10 mouse cellular contexts compared by ENCODE assay signal in genomic region chr9:102791845-102792244, GRCm38 (mm10). TPM values are rescaled to one million over a fixed set of nuclear protein-coding genes. Genes with fewer than 3 reads are reported as not detected.
A peak's percentile ranks its signal among the peaks of the same experiment; 100 is the strongest.
DNase-seq lines count a peak whose midpoint lies in the region; ATAC-seq and TF ChIP-seq lines count a peak whose summit lies in the region.
"Had no signal": no experiment of that assay in that cellular context is flagged by ENCODE, and none has a peak within 500 bp of the region (broad histone marks: within the 10 kb centered on the region; RNA-seq: fewer than 3 reads in every experiment).

No protein-coding gene starts in this region.

- H3K27me3 ChIP-seq in lung, embryonic 15.5 days: 0 out of 2 replicates have a peak, but pooled peaks cover 3% of the 10 kb centered on the region
- peaks cover 0 to 1% of the 10 kb centered on the region in 2 experiments; a peak in 2 of 4 replicates for H3K27me3 ChIP-seq in MEL (ENCODE audit: control insufficient read depth in 1 of 2, insufficient read depth in 2 of 2, low read length in 2 of 2)
- no peaks in the 10 kb centered on the region for H3K27me3 ChIP-seq in intestine, embryonic 14.5 days (replicated peaks; ENCODE audit: control insufficient read depth, insufficient read depth, low read length)
- no peaks in the 10 kb centered on the region for H3K27me3 ChIP-seq in hindbrain, embryonic 13.5 days
- H3K27me3 ChIP-seq in forebrain, embryonic 12.5 days: no peaks in the 10 kb centered on the region
- H3K27me3 ChIP-seq in hindbrain, embryonic 12.5 days: no peaks in the 10 kb centered on the region

- peak overlapping the region; percentile 19; the same call in 1 of the 2 replicates for H3K4me2 ChIP-seq in lung, embryonic 15.5 days
- H3K4me2 ChIP-seq in intestine, embryonic 14.5 days (ENCODE audit: low read length): peak overlapping the region; percentile 32
- no peak overlapping the region for H3K4me2 ChIP-seq in hindbrain, embryonic 13.5 days
- H3K4me2 ChIP-seq in forebrain, embryonic 12.5 days: no peak overlapping the region
- no peak overlapping the region for H3K4me2 ChIP-seq in hindbrain, embryonic 12.5 days (replicated peaks)

- H3K4me3 ChIP-seq in lung, embryonic 15.5 days: no peak overlapping the region
- peak overlapping the region; percentile 81 to 88 for H3K4me3 ChIP-seq in MEL (ENCODE audit: control insufficient read depth in 1 of 2, insufficient read depth in 1 of 2, low read depth in 2 of 2, low read length in 2 of 2)
- no peak overlapping the region for H3K4me3 ChIP-seq in intestine, embryonic 14.5 days (ENCODE audit: low read depth, low read length)
- no peak overlapping the region for H3K4me3 ChIP-seq in hindbrain, embryonic 13.5 days
- no peak overlapping the region for H3K4me3 ChIP-seq in forebrain, embryonic 12.5 days (replicated peaks)
- no peak overlapping the region for H3K4me3 ChIP-seq in hindbrain, embryonic 12.5 days

- 0 out of 4 replicates have a peak, but pooled peaks of 1 of the 2 experiments have one; percentile 26 for TF ChIP-seq POLR2A in MEL (IDR thresholded peaks at IDR 0.05; ENCODE audit: control insufficient read depth in 1 of 2, insufficient read depth in 1 of 2, low read depth in 1 of 2, low read length in 2 of 2, poor library complexity in 1 of 2)

- TF ChIP-seq CTCF in MEL (IDR thresholded peaks at IDR 0.05 in 2 of 3, conservative IDR thresholded peaks at IDR 0.05 in 1 of 3; ENCODE audit: control insufficient read depth in 1 of 3, insufficient read depth in 1 of 3, low read depth in 2 of 3, low read length in 3 of 3, poor library complexity in 1 of 3, severe bottlenecking in 1 of 3): no peak

- H3K9me3 ChIP-seq in lung, embryonic 15.5 days: no peaks in the 10 kb centered on the region
- H3K9me3 ChIP-seq in MEL (replicated peaks; ENCODE audit: insufficient read depth, low read length): no peaks in the 10 kb centered on the region
- no peaks in the 10 kb centered on the region for H3K9me3 ChIP-seq in intestine, embryonic 14.5 days (ENCODE audit: control insufficient read depth, low read length)
- no peaks in the 10 kb centered on the region for H3K9me3 ChIP-seq in hindbrain, embryonic 13.5 days
- H3K9me3 ChIP-seq in forebrain, embryonic 12.5 days: no peaks in the 10 kb centered on the region
- H3K9me3 ChIP-seq in hindbrain, embryonic 12.5 days (replicated peaks): no peaks in the 10 kb centered on the region

- TF ChIP-seq RAD21 in MEL (IDR thresholded peaks at IDR 0.05; ENCODE audit: low read depth, low read length): no peak

- 0 out of 4 replicates have a peak, but pooled peaks of 1 of the 2 experiments have one; percentile 27 for TF ChIP-seq EP300 in MEL (IDR thresholded peaks at IDR 0.05; ENCODE audit: low read depth in 1 of 2, low read length in 2 of 2)

- no peak overlapping the region for H3K9ac ChIP-seq in lung, embryonic 15.5 days
- peak overlapping the region; percentile 59 for H3K9ac ChIP-seq in MEL (ENCODE audit: control insufficient read depth, low read depth, low read length, poor library complexity, severe bottlenecking)
- H3K9ac ChIP-seq in intestine, embryonic 14.5 days (ENCODE audit: low read length): no peak overlapping the region
- no peak overlapping the region for H3K9ac ChIP-seq in hindbrain, embryonic 13.5 days
- H3K9ac ChIP-seq in forebrain, embryonic 12.5 days: no peak overlapping the region
- no peak overlapping the region for H3K9ac ChIP-seq in hindbrain, embryonic 12.5 days

- ATAC-seq in lung, embryonic 15.5 days (ENCODE audit: borderline replicate concordance, extremely low read depth, low FRiP score, low TSS enrichment): no peak
- no peak for ATAC-seq in intestine, embryonic 14.5 days (replicated peaks; ENCODE audit: low FRiP score, low TSS enrichment, low read depth)
- ATAC-seq in hindbrain, embryonic 13.5 days (ENCODE audit: low FRiP score): no peak
- ATAC-seq in forebrain, embryonic 12.5 days (ENCODE audit: low FRiP score): no peak
- no peak for ATAC-seq in hindbrain, embryonic 12.5 days (ENCODE audit: low FRiP score)
- ATAC-seq: midbrain, embryonic 16.5 days had no signal

- H3K79me2 ChIP-seq in MEL (ENCODE audit: control insufficient read depth, insufficient read depth, low read length, poor library complexity): no peaks in the 10 kb centered on the region

- no peaks in the 10 kb centered on the region for H3K36me3 ChIP-seq in lung, embryonic 15.5 days
- H3K36me3 ChIP-seq in MEL (ENCODE audit: control insufficient read depth in 1 of 2, insufficient read depth in 2 of 2, low read length in 2 of 2): no peaks in the 10 kb centered on the region
- no peaks in the 10 kb centered on the region for H3K36me3 ChIP-seq in intestine, embryonic 14.5 days (ENCODE audit: control insufficient read depth, insufficient read depth, low read length)
- H3K36me3 ChIP-seq in hindbrain, embryonic 13.5 days: no peaks in the 10 kb centered on the region
- H3K36me3 ChIP-seq in forebrain, embryonic 12.5 days (replicated peaks): no peaks in the 10 kb centered on the region
- no peaks in the 10 kb centered on the region for H3K36me3 ChIP-seq in hindbrain, embryonic 12.5 days

- H3K4me1 ChIP-seq in lung, embryonic 15.5 days: peaks cover 9% of the 10 kb centered on the region; the same call in 1 of the 2 replicates
- H3K4me1 ChIP-seq in MEL (ENCODE audit: control insufficient read depth in 1 of 2, insufficient read depth in 2 of 2, low read length in 2 of 2): peaks cover 0 to 2% of the 10 kb centered on the region in 2 experiments; a peak in 1 of 4 replicates
- H3K4me1 ChIP-seq in intestine, embryonic 14.5 days (replicated peaks; ENCODE audit: control insufficient read depth, insufficient read depth, low read length): peaks cover 8% of the 10 kb centered on the region; the same call in 1 of the 2 replicates
- H3K4me1 ChIP-seq in hindbrain, embryonic 13.5 days (replicated peaks): no peaks in the 10 kb centered on the region
- no peaks in the 10 kb centered on the region for H3K4me1 ChIP-seq in forebrain, embryonic 12.5 days
- H3K4me1 ChIP-seq in hindbrain, embryonic 12.5 days: no peaks in the 10 kb centered on the region

- WGBS in lung, embryonic 15.5 days: 36% methylated on average over 9 of the region's 9 CpGs
- 32% methylated on average over 9 of the region's 9 CpGs for WGBS in intestine, embryonic 14.5 days
- 74% methylated on average over 9 of the region's 9 CpGs for whole genome bisulfite sequencing in hindbrain, embryonic 13.5 days
- 75% methylated on average over 9 of the region's 9 CpGs for WGBS in forebrain, embryonic 12.5 days
- 62% methylated on average over 9 of the region's 9 CpGs for WGBS in hindbrain, embryonic 12.5 days

- DNase-seq in lung, postnatal 14 days: no peak
- peak; percentile 65 for DNase-seq in MEL (ENCODE audit: low read depth, low spot score)
- DNase-seq in intestine, embryonic 14.5 days (ENCODE audit: low spot score): no peak
- peak; percentile 23 for DNase-seq in naive thymus-derived CD4-positive, alpha-beta T cell, adult 2 months (ENCODE audit: low read depth)
- DNase-seq: cerebellum, postnatal 14 days had no signal

- H3K27ac ChIP-seq in lung, embryonic 15.5 days: no peak overlapping the region
- H3K27ac ChIP-seq in MEL (ENCODE audit: control insufficient read depth, low read depth, low read length): peak overlapping the region; percentile 48; the same call in 1 of the 2 replicates
- no peak overlapping the region for H3K27ac ChIP-seq in intestine, embryonic 14.5 days (ENCODE audit: low read depth)
- H3K27ac ChIP-seq in hindbrain, embryonic 13.5 days: no peak overlapping the region
- H3K27ac ChIP-seq in forebrain, embryonic 12.5 days: no peak overlapping the region
- H3K27ac ChIP-seq in hindbrain, embryonic 12.5 days: no peak overlapping the region

TF ChIP-seq in MEL, 35 proteins besides CTCF, POLR2A, EP300 and RAD21:
- no peak for TF ChIP-seq CHD2 (IDR thresholded peaks at IDR 0.05; ENCODE audit: low read length)
- TF ChIP-seq ELF1 (IDR thresholded peaks at IDR 0.05; ENCODE audit: low read depth, low read length): no peak
- TF ChIP-seq NELFE (IDR thresholded peaks at IDR 0.05; ENCODE audit: low read depth, low read length): peak; percentile 38; the same call in 1 of the 2 replicates
- TF ChIP-seq ZMIZ1 (IDR thresholded peaks at IDR 0.05; ENCODE audit: low read depth, low read length): 0 out of 2 replicates have a peak, but pooled peaks have one; percentile 38
- no peak for TF ChIP-seq E2F4 (IDR thresholded peaks at IDR 0.05; ENCODE audit: borderline replicate concordance, low read depth, low read length)
- no peak for TF ChIP-seq UBTF (IDR thresholded peaks at IDR 0.05; ENCODE audit: borderline replicate concordance, insufficient read depth, low read depth, low read length)
- TF ChIP-seq RCOR1 (IDR thresholded peaks at IDR 0.05; ENCODE audit: low read depth, low read length): no peak

RNA-seq across cellular contexts. Expression of gene Ryk, which starts 42.9 kb away (rescaled TPM):
- polyA plus RNA-seq in lung, embryonic 15.5 days (2015; fragmentation: Nextera tagmentation; extraction: Ambion mirVana): 23.4 and 25.6 TPM in 2 replicates
- 43.8 and 46.0 TPM in 2 replicates for total RNA-seq in MEL (2012; rRNA removed)
- polyA plus RNA-seq in MEL (2012; ENCODE audit: insufficient read depth in 1 of 2, insufficient read length in 2 of 2, low read depth in 1 of 2, low replicate concordance in 2 of 2, missing spikeins in 1 of 2): 10 to 100 TPM; 46.4 to 47.3 TPM
- 24.4 and 24.9 TPM in 2 replicates for polyA plus RNA-seq in intestine, embryonic 14.5 days (2014; fragmentation: Nextera tagmentation; extraction: Ambion mirVana)
- 10.9 and 11.0 TPM in 2 replicates for polyA plus RNA-seq in hindbrain, embryonic 13.5 days (2015; fragmentation: Nextera tagmentation; extraction: Ambion mirVana)
- polyA plus RNA-seq in forebrain, embryonic 12.5 days (2016; fragmentation: Nextera tagmentation; extraction: Ambion mirVana): 16.4 and 18.6 TPM in 2 replicates
- polyA plus RNA-seq in hindbrain, embryonic 12.5 days (2016; fragmentation: Nextera tagmentation; extraction: Ambion mirVana): 18.2 and 18.3 TPM in 2 replicates

Comparison
In these comparisons a context has a peak if more than half of its experiments do, and no peak if none do; other contexts are left out.
1. H3K4me2 ChIP-seq: peak in lung, embryonic 15.5 days (single experiment) and intestine, embryonic 14.5 days (single experiment); none in hindbrain, embryonic 13.5 days (single experiment), forebrain, embryonic 12.5 days (single experiment) and hindbrain, embryonic 12.5 days (single experiment).
2. H3K4me3 ChIP-seq: peak in MEL (2 of 2); none in lung, embryonic 15.5 days (single experiment), intestine, embryonic 14.5 days (single experiment), hindbrain, embryonic 13.5 days (single experiment), forebrain, embryonic 12.5 days (single experiment) and hindbrain, embryonic 12.5 days (single experiment).
3. DNase-seq: peak in MEL (single experiment) and naive thymus-derived CD4-positive, alpha-beta T cell, adult 2 months (single experiment); none in lung, postnatal 14 days (single experiment) and intestine, embryonic 14.5 days (single experiment).